Mouse (Mus musculus): Measurements from ENCODE around the gene Grk6.

Gene Grk6

GRCm38 (mm10) chr13:55444937-55445315 is at the start of gene Grk6:
TSS of gene Grk6 (plus strand) at chr13:55445072.
- no peaks in the 10 kb centered on the region for H3K27me3 ChIP-seq (ENCODE audit: control insufficient read depth, insufficient read depth, low read length, poor library complexity, severe bottlenecking)
- DNase-seq (ENCODE audit: low read depth, low spot score), result peak; percentile 100
- H3K36me3 ChIP-seq (ENCODE audit: control insufficient read depth, insufficient read depth, low read length, poor library complexity, severe bottlenecking), result no peaks in the 10 kb centered on the region; the same call in none of the 2 replicates

- no peaks in the 10 kb centered on the region for H3K27me3 ChIP-seq (ENCODE audit: control insufficient read depth, insufficient read depth, low read length, poor library complexity, severe bottlenecking)
- H3K36me3 ChIP-seq (ENCODE audit: control insufficient read depth, insufficient read depth, low read length, poor library complexity, severe bottlenecking), result no peaks in the 10 kb centered on the region
- no peak for DNase-seq (ENCODE audit: low read depth, low spot score)
Observed at GRCm38 (mm10) chr13:55398088-55398487, 46.8 kb upstream of the Grk6 start, which contains the start of gene Slc34a1. TSS of gene Slc34a1 (plus strand) at chr13:55398187.

GRCm38 (mm10) chr13:55399300-55400038 is 45.4 kb upstream of the Grk6 start:
- no peaks in the 10 kb centered on the region for H3K27me3 ChIP-seq (ENCODE audit: control insufficient read depth, insufficient read depth, low read length, poor library complexity, severe bottlenecking)
- H3K36me3 ChIP-seq (ENCODE audit: control insufficient read depth, insufficient read depth, low read length, poor library complexity, severe bottlenecking), result no peaks in the 10 kb centered on the region
- no peak for DNase-seq (ENCODE audit: low read depth, low spot score)

- Histone ChIP-seq H3K27me3 (ENCODE audit: control insufficient read depth, insufficient read depth, low read length, poor library complexity, severe bottlenecking) (no peaks in the 10 kb centered on the region), H3K36me3 (ENCODE audit: control insufficient read depth, insufficient read depth, low read length, poor library complexity, severe bottlenecking) (no peaks in the 10 kb centered on the region)
- no peak for DNase-seq (ENCODE audit: low read depth, low spot score)
Observed at GRCm38 (mm10) chr13:55400039-55400346, 44.9 kb upstream of the Grk6 start.

- Histone ChIP-seq H3K36me3 (ENCODE audit: control insufficient read depth, insufficient read depth, low read length, poor library complexity, severe bottlenecking) (no peaks in the 10 kb centered on the region), H3K27me3 (ENCODE audit: control insufficient read depth, insufficient read depth, low read length, poor library complexity, severe bottlenecking) (no peaks in the 10 kb centered on the region)
- no peak for DNase-seq (ENCODE audit: low read depth, low spot score)
Observed at GRCm38 (mm10) chr13:55403266-55403665, 41.6 kb upstream of the Grk6 start.

GRCm38 (mm10) chr13:55403935-55404852 is 40.7 kb upstream of the Grk6 start:
- Histone ChIP-seq H3K27me3 (ENCODE audit: control insufficient read depth, insufficient read depth, low read length, poor library complexity, severe bottlenecking) (no peaks in the 10 kb centered on the region), H3K36me3 (ENCODE audit: control insufficient read depth, insufficient read depth, low read length, poor library complexity, severe bottlenecking) (no peaks in the 10 kb centered on the region)
- no peak for DNase-seq (ENCODE audit: low read depth, low spot score)

- Histone ChIP-seq H3K36me3 (ENCODE audit: control insufficient read depth, insufficient read depth, low read length, poor library complexity, severe bottlenecking) (no peaks in the 10 kb centered on the region), H3K27me3 (ENCODE audit: control insufficient read depth, insufficient read depth, low read length, poor library complexity, severe bottlenecking) (no peaks in the 10 kb centered on the region)
- peak; percentile 91 for DNase-seq (ENCODE audit: low read depth, low spot score)
Observed at GRCm38 (mm10) chr13:55404853-55405782, 39.8 kb upstream of the Grk6 start.

GRCm38 (mm10) chr13:55405783-55406390 is 39.0 kb upstream of the Grk6 start:
- DNase-seq (ENCODE audit: low read depth, low spot score), result no peak
- Histone ChIP-seq H3K36me3 (ENCODE audit: control insufficient read depth, insufficient read depth, low read length, poor library complexity, severe bottlenecking) (no peaks in the 10 kb centered on the region), H3K27me3 (ENCODE audit: control insufficient read depth, insufficient read depth, low read length, poor library complexity, severe bottlenecking) (no peaks in the 10 kb centered on the region)

- no peak for DNase-seq (ENCODE audit: low read depth, low spot score)
- H3K36me3 ChIP-seq (ENCODE audit: control insufficient read depth, insufficient read depth, low read length, poor library complexity, severe bottlenecking), result no peaks in the 10 kb centered on the region
Observed at GRCm38 (mm10) chr13:55407341-55407740, 37.5 kb upstream of the Grk6 start.

GRCm38 (mm10) chr13:55408546-55409120 is 36.2 kb upstream of the Grk6 start:
- DNase-seq (ENCODE audit: low read depth, low spot score), result no peak
- Histone ChIP-seq H3K36me3 (ENCODE audit: control insufficient read depth, insufficient read depth, low read length, poor library complexity, severe bottlenecking) (no peaks in the 10 kb centered on the region), H3K27me3 (ENCODE audit: control insufficient read depth, insufficient read depth, low read length, poor library complexity, severe bottlenecking) (no peaks in the 10 kb centered on the region)

More at GRCm38 (mm10) chr13:55407341-55407740, 37.5 kb upstream of the Grk6 start:
- no peaks in the 10 kb centered on the region for H3K27me3 ChIP-seq (ENCODE audit: control insufficient read depth, insufficient read depth, low read length, poor library complexity, severe bottlenecking)

- H3K27me3 ChIP-seq (ENCODE audit: control insufficient read depth, insufficient read depth, low read length, poor library complexity, severe bottlenecking), result no peaks in the 10 kb centered on the region
- H3K36me3 ChIP-seq (ENCODE audit: control insufficient read depth, insufficient read depth, low read length, poor library complexity, severe bottlenecking), result no peaks in the 10 kb centered on the region
- peak; percentile 49 for DNase-seq (ENCODE audit: low read depth, low spot score)
Observed at GRCm38 (mm10) chr13:55411826-55412225, 33.0 kb upstream of the Grk6 start.

- H3K27me3 ChIP-seq (ENCODE audit: control insufficient read depth, insufficient read depth, low read length, poor library complexity, severe bottlenecking), result no peaks in the 10 kb centered on the region
- no peaks in the 10 kb centered on the region for H3K36me3 ChIP-seq (ENCODE audit: control insufficient read depth, insufficient read depth, low read length, poor library complexity, severe bottlenecking)
- no peak for DNase-seq (ENCODE audit: low read depth, low spot score)
Observed at GRCm38 (mm10) chr13:55412643-55413307, 32.1 kb upstream of the Grk6 start.

- H3K27me3 ChIP-seq (ENCODE audit: control insufficient read depth, insufficient read depth, low read length, poor library complexity, severe bottlenecking), result no peaks in the 10 kb centered on the region
- H3K36me3 ChIP-seq (ENCODE audit: control insufficient read depth, insufficient read depth, low read length, poor library complexity, severe bottlenecking), result no peaks in the 10 kb centered on the region
- no peak for DNase-seq (ENCODE audit: low read depth, low spot score)
Observed at GRCm38 (mm10) chr13:55413333-55413732, 31.5 kb upstream of the Grk6 start.

Measured in splenic B cell, adult 2 months (primary cell).